Mouse (Mus musculus): Measurements from ENCODE around the gene Myadml2. TPM values are rescaled to one million over a fixed set of nuclear protein-coding genes. Genes with fewer than 3 reads are reported as not detected.
"Not testable (repeated sequence)": the region's sequence is repeated elsewhere in the genome, so short reads cannot be mapped to it uniquely, and the experiment has no call there.

Gene Myadml2
- total RNA-seq (2021): 1 to 10 TPM; 7.3 to 8.2 TPM
- long read RNA-seq, experiment 1, partial matches to known transcripts: 0 of 8 reads
- long read RNA-seq, experiment 1, other reads (novel, unspliced or antisense): 8 of 8 reads
- long read RNA-seq, experiment 2, partial matches to known transcripts: 0 of 6 reads
- long read RNA-seq, experiment 2, other reads (novel, unspliced or antisense): 6 of 6 reads

DNA sequence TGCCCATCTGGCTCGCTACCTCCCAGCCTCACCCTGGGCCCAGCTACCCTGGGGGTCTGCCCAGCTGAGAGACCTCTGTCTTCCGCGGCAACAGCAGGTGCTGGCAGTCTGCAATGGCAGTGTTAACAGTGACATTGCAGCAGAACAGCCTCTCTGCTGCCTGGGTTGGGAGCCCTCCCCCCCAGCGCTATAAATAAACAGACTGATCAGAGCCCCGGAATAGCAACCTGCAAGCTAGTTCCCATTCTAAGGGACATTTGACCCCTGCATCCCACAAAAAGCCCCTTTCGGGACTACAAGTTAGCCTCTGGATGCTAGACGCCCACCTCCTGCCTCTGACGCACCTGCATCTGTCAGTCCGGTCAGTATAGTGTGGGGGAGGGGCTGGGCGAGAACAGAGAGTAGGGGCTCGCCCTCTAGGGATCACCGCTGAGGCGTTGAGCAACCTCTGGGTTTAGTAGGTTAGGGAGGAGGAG is at the start of gene Myadml2:
Gene Myadml2 (minus strand): TSS at position 158 of the 476 bp plus-strand sequence.
- no peak for DNase-seq (ENCODE audit: low spot score in 2 of 2)

DNA sequence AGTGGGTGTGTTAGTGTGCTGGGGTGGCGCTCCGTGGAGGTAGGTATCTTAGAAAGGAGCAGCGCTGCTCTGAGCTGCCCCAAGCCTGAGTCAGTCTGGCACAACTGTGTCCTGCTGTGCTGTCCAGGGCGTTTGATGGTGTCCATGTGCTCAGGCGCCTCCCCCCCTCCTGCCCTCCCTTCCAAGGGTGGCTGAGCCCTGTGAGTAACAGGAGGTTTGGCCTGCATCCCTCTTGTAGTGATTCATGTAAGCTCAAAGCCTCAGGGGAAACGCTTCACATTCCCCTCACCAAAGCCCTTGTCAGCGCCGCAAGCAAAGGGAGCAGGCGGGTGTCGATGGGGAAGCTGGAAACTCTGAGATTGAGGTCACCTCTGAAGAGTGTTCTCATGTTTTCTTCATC is 49.8 kb upstream of the Myadml2 start:
- no peak for DNase-seq (ENCODE audit: low spot score in 2 of 2)

DNA sequence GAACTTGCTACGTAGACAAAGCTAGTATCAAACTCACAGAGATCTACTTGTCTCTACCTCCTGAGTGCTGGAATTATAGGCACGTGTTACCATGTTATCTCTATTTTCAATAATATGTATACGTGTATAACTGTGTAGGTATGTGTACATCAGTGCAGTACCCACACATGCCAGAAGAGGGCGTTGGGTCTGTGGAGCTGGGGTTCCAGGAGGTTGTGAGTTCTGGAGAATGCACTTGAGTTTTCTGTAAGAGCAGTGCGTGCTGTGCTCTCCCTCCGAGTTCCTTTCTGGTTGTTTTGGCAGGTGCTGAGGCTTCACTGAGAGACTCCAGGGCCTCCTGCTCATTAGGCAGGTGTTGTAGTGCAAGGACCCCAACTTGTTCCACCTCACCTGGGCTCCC is 48.6 kb upstream of the Myadml2 start:
- no peak for DNase-seq (ENCODE audit: low spot score in 2 of 2)

DNA sequence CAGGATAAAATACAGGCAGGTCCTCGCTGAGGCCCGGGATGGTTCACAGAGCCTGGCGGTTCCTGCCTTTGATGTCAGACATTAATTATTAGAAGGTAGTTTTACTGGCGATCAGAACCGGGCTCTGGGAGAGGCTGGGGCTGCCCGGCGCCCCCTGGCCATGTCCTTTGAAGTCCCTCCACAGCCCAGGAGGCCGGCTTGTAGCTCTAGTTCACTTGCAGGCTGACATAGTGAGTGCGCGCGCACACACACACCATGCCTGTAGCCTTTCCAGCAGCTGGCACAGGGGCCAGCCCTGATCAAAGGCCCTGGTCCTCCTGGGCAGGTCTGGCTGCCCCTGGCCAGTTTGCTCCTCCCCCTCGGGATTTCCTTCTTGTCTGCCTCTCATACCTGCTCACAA is 47.7 kb upstream of the Myadml2 start:
- no peak for DNase-seq (ENCODE audit: low spot score in 2 of 2)

DNA sequence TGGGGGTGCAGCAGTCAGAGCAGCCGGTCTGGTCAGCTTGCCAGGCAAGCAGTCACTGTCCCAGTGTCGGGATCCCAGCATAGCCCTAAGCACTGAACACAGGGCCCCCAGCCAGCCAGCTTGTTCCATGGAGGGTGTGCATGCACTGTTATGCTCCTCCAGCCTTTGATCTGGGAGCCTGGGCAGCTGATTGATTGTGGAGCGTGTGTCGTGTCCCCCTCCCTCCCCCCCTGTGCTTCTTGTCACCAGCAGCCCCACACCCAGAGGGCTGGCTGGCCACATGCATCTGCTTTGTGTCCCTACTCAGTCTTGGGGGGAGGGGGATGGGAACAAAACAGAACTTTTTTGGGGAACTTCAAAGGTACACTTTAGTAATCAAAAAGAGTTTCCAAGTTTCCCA is 47.2 kb upstream of the Myadml2 start:
- no peak for DNase-seq (ENCODE audit: low spot score in 2 of 2)

DNA sequence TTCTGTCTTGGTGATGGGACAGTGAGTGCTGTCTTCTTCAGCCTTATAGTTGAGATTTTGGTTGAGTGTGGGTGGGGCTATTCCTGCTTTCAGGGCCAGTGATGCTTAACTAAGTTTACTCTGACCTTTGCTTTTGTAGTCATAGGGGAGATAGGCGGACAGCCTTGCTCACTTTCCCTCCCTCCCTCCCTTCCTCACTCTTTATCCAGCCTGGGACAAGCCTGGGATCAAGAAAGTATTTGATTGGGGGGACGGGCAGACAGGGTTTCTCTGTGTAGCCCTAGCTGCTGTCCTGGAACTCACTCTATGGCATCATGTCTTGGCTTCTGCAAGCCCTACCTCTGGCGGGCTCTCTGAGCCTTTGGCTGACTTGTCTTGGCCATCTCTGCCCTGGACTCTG is 45.5 kb upstream of the Myadml2 start:
- no peak for DNase-seq (ENCODE audit: low spot score in 2 of 2)

DNA sequence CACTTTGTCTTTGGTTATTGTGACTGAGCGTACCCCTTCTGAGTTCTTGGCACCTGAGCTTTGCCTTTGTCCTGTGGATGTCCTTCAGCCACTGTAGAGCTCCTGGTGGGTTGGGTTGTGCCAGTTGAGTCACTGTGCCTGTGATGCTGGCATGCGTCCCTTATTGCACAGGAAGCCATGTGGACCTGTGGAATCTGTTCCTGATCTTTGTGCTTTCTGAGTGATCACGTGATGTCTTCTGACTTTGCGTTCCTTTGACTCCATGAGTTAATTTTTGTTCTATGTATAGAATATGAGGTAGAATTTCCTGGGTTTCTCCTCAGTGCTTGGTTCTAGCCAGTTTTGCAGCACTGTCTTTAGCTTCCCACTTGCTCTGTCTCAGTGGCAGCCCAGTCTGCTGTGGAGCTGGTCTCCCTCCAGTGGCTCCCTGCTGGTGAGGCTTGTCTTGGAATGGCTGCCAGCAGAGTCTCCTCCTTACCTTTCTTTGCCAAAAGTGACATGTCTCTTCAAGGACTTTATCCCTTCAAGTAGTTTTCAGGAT is 44.6 kb upstream of the Myadml2 start:
- no peak for DNase-seq (ENCODE audit: low spot score in 2 of 2)

DNA sequence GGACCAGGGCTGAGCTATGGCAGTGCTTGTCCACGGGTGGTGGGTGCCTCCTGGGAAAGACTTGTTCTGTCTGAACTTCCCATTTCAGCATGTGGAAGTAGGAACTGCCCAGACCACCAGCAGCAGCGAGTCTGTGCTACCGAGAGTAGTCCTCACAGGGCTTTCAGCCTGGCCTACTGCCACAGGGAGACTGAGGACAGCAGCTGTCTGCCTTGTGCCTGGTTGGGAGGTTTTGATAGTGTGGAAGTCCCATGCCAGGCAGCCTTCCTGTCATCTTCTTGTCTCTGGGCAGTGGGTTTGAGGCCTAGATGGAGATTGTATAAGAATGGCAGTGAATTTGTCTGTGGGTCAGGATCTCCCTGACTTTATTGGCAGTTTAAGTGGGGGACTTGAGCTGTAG is 41.4 kb upstream of the Myadml2 start:
- no peak for DNase-seq (ENCODE audit: low spot score in 2 of 2)

DNA sequence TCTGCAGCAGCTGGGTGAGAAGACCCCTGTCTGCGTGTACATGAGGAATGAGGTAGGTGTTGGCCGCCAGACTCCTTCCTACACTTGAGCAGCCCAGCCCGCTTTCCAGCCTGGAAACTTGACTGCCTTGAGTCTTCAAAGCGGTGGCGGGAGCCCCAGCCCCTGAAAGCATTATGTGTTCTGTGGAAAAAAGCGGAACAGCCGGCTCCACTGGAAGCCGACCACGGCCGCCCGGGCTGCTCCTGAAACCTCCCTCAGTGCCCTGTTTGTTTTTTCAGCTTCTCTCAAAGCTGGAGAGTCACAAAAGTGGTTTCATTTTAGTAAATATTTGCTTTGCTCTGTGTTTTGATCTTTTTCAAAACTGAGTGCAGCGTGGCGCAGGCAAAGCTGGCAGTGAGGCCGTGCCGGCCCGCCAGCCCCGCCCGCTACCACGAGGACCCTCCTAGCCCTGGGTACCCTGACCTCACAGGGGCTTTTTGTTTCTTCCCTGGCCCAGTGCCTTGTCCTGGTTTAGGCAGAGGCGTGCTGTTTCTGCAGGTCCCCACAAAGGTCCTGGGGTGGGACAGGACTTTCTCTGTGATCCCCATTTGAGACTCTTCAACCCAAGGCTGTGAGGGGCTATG is 38.8 kb upstream of the Myadml2 start:
- no peak for DNase-seq (ENCODE audit: low spot score in 2 of 2)

DNA sequence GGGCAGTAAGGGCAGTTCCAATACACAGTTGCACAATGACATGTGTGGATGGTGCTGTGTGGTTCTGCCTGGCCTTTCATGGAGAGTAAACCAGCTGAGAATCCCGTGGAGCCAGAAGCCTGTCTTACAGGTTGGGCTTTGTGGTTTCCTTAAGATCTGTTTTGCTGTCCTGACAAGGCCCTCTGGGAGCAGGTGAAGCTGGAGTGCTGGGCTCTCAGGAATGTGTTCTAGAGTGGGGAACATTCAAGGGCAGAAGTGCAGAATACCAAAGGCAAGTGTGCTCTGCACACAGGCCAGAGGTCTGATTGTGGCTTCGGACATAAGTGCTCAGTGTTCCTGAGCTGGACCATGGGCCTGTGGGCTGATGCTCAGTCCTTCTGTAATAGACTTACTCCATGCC is 36.7 kb upstream of the Myadml2 start:
- no peak for DNase-seq (ENCODE audit: low spot score in 2 of 2)

DNA sequence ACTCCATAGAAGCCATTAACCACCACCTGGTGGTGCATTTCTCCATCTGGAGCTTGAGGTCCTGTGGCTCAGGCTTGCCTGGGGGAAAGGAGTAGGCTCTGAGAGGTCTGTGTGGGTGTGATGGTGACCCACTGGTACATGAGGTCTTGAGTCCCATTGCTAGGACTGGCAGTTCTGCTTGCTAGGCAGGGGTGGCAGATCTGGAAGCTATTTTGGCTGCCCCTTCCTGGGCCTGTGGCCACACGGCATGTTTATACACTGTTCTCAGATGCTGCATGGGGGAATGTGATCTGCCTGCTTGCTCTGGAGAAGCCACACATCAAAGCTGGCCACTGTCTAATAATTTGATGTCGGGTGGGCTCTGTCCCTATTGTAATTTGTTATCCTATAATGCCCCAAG is 36.1 kb upstream of the Myadml2 start:
- DNase-seq (ENCODE audit: low spot score in 2 of 2): no peak

DNA sequence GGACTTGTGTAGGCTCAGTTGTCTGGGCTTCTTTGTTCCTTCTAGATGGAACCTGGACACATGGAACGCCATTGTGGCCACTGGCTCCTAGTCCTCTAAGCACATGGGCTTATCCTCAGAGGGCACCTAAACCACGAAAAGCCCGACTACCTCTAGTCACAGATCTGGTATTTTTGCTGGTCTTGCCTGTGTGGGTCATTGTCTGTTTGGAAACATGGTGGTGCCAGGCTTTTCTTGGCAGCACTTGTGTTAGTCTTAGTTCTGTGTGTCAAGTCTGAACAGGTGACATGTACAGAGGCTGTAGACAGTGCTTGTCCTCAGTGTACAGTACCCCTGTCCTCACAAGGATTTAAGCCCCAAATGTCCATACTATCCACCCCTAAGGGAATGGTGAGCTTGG is 35.6 kb upstream of the Myadml2 start:
- no peak for DNase-seq (ENCODE audit: low spot score in 2 of 2)

DNA sequence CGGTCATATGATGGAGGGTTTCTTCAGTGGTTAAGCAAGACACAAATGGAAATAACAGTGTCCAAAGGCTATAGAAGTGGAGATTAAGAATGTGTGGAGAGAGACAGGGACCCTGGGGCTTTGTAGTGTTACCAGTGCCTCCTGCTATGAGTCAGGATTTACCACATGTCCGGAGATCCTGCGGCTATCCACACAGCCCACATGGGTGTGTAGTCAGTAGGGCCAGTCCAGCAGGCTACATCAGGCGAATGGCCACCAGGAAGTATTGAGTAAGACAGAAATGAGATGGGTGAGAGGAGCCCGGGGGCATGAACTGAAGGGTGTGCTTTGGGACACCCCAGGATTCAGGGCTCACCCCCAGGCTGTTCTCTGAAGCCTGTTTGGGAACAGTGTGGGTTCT is 34.7 kb upstream of the Myadml2 start:
- no peak for DNase-seq (ENCODE audit: low spot score in 2 of 2)

DNA sequence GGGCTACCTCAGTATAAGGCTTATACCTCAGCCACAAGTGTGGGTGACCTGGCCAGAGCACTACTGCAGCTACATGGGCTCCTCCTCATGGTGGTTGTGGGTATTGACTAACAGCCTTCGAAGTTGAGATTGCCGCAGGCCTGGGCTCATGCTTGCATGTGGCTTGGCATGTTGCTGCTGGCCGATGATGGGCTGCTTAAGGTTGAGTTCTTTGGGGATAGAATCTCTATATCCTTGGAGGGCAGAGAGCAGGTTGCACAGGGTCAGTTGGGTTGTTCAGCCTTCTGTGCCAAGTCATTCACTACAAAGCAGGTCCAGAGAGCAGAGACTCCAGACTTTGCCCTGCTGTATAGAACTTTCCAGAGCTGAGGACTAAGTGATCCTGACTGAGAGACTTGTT is 32.0 kb upstream of the Myadml2 start:
- DNase-seq (ENCODE audit: low spot score in 2 of 2): no peak

DNA sequence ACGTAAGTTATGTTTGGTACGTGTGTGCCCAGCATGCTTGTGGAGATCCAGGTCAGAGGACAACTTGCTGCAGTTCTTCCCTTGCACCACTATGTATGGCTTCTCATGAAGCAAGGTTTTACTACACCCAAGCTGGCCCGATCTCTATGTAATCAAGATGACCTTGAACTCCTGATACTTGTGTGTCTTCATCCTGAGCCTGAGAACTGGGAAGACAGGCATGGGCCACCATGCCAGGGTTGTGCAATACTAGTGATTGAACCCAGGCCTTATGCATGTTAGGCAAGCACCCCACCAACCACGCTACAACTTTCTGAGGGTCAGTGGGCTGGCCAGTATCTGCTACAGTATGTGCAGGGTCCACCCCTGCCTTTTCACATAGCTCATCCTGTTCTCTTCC is 29.0 kb upstream of the Myadml2 start:
- no peak for DNase-seq (ENCODE audit: low spot score in 2 of 2)

DNA sequence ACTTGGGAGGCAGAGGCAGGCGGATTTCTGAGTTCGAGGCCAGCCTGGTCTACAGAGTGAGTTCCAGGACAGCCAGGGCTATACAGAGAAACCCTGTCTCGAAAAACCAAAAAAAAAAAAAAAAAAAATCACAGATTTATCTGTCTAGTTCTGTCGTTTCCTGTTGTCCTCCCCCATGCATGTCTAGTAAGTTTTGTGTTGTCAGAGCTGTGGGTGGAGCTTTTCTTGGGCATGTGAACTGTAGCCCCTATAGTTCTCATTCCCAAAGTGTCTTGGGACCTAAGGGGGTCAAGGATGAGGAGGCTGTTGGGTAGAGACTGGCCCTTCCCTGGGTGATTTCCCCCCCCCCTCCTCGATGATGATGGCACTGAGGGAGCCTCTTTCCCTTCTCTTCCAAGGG is 27.9 kb upstream of the Myadml2 start:
- DNase-seq (ENCODE audit: low spot score in 2 of 2): not testable (repeated sequence)

DNA sequence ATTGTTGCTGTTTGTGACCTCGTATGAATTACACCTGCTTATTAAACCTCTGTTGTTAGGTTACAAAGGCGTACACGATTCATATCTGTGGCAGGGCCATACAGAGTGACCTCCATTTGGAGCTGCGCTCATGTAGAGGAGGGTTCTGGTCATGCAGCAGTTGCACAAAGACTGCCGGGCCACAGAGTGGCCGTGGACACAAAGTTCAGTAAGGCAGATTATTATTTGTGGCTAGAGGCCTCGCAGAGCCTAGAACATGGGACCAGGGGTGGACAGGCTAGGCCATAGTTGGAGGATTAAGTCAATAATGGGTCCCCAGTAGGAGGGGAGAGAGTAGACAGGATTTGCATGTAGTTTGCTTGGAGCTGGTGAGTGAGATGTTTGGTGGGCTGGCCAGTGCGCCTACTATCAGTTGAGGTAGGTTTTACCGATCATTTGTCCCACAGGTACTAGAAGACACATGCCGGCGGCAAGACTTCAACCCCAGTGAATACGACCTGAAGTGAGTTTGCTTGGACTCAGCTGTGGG is 25.7 kb upstream of the Myadml2 start:
- DNase-seq (ENCODE audit: low spot score in 2 of 2): no peak

DNA sequence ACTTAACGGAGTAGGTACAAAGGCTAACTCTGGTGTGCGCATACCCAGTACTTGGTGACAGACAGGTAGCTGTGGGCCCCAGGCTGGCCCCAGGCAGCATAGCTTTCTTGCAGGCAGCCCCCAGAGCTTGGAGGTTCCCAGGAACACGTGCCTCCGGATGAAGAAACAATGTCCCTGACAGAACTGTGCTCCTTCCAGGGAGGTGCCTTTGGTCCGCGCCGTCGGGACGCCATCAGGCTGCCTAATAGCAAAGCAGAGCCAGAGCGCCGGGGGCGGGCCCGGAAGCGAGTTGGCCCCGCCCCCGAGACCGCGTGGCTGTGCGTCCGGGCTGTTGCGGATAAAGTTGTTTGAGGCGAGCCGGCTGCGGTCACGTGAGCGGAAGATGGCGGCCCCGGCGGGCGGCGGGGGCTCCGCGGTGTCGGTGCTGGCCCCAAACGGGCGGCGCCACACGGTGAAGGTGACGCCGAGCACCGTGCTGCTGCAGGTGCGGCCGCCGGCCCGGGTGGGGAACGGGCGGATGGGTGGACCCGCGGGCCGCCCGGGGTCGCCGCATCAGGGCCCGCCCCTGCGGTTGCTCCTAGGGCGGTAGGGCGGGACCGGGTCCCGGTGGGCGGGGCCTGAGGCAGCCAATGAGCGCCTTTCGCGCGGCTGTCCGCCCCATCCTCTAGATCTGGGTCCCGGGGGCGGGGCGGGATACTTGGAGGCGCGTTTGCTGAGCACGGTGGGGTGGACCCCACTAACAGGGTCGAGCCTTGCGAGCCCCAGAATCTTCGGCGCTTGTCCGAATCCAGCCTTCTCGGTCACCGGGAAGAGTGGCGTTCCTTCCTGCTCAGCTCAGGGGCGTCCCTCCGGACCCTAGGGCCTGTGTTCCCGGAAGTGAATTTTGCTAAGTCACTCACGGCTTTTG is 25.0 kb upstream of the Myadml2 start, which contains the start of gene Aspscr1:
Gene Aspscr1 (plus strand): TSS at position 287 of the 907 bp plus-strand sequence.
- peak; percentile 91 to 93 for DNase-seq (ENCODE audit: low spot score in 2 of 2)

DNA sequence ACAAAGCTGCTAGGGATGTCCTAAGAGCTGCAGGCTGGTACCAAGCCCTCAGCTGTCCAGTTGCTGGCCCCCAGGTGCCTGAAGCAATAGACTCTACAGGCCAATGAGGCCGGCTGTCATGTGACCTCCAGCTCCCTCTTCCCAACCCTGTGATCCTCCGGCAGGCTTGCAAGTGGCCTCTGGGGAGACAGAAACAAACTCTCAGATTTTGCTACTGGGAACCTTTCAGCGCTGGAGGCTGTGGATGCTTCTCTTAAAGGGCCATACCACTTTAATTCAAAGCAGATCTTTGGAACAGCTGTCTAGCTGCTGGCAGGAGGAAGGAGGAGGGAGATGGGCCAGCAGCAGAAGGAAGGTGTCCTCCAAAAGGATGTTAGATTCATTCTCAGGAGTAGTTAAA is 18.7 kb upstream of the Myadml2 start:
- DNase-seq (ENCODE audit: low spot score in 2 of 2): no peak

DNA sequence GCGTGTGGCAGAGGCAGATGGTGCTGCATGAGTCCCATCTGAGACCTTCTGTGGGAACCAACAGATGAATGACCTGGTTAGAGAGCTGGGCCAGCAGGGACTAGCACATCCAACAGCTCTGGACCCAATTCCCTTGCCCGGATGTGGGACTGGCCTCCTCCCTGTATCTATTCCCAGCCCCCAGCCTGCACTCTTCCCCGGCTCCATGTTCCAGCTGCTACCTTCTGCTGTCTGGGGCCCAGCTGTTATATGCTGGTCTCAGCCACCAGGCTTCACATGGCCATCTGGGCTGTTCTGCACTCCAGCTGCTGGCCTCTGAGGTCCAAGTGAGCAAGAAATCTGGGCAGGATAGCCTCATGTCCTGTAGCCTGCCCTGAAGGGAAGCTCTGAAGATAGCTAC is 17.4 kb upstream of the Myadml2 start:
- DNase-seq (ENCODE audit: low spot score in 2 of 2): no peak

DNA sequence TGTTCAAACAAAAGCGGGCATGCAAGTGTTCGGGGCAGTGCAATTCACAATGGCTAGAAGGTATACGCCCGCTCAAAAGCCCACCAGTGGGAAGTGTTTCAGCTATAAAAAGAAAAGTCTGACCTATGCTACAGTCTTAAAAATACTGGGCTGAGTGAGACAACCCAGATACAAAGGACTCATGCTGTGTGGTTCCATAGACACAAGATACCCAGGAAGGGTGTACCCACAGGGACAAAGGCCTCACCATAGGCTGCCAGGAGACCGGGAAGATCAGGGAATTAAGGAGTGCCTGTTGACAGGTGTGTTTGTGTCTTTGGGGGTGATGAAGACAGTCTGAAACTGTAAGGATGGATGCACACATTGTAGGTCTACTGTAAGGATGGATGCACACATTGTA is 15.8 kb upstream of the Myadml2 start:
- no peak for DNase-seq (ENCODE audit: low spot score in 2 of 2)

DNA sequence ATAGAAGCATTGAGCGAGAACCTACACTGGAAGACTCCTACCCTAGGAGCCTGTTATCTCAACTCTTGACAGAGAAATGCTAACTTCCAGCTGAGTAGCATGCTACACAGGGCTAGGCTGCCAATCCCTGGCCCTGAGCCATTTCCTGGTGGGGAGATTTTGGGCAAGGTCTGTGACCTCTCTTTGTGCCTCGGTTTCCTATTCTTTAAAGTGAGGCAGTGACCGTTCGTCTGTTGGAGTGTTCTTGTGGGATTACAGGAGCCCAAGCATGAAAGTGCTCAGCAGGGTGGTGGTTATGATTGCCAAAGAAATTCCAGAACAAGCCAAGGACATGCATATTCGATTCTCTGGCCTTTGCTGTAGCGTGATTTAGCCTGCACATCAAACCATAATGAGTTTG is 14.8 kb upstream of the Myadml2 start:
- DNase-seq (ENCODE audit: low spot score in 2 of 2): no peak

All from left cerebral cortex, adult 18-20 months (tissue).